Mouse (Mus musculus) stomach, embryonic 16.5 days (tissue): ENCODE data around the gene Abhd2. TPM values are rescaled to one million over a fixed set of nuclear protein-coding genes. Genes with fewer than 3 reads are reported as not detected.
A peak's percentile ranks its signal among the peaks of the same experiment; 100 is the strongest.

Experiments used
- ATAC-seq: fragments of 200-750 bp; cut with Nextera tagmentation; 2 replicates; pipeline ENCODE4 v1.8.0; 2017; ENCODE audit warnings: moderate number of reproducible peaks, moderate TSS enrichment; ENCODE audit not compliant: insufficient read depth, low FRiP score
- H3K27ac ChIP-seq: fragments of 300-500 bp; sonication (generic); 2 replicates; pipeline ENCODE4 v1.5.1; 2014; ENCODE audit warnings: low read length
- H3K27me3 ChIP-seq: fragments of 300-500 bp; sonication (generic); 2 replicates; pipeline ENCODE4 v1.6.1; 2014; ENCODE audit warnings: low read length, control low read depth, mixed read lengths; ENCODE audit not compliant: control insufficient read depth, insufficient read depth
- H3K36me3 ChIP-seq: fragments of 300-500 bp; sonication (generic); 2 replicates; pipeline ENCODE4 v1.6.1; 2014; ENCODE audit warnings: low read length; ENCODE audit not compliant: control insufficient read depth, insufficient read depth
- H3K4me1 ChIP-seq: fragments of 300-500 bp; sonication (generic); 2 replicates; pipeline ENCODE4 v1.6.1; 2014; ENCODE audit warnings: low read length, control low read depth, mixed read lengths; ENCODE audit not compliant: control insufficient read depth, insufficient read depth
- H3K4me2 ChIP-seq: fragments of 300-500 bp; sonication (generic); 2 replicates; pipeline ENCODE4 v1.6.1; 2014; ENCODE audit warnings: low read depth, low read length, mixed read lengths
- H3K4me3 ChIP-seq: fragments of 300-500 bp; sonication (generic); replicated peaks from 2 replicates; pipeline ENCODE4 v1.5.1; 2014; ENCODE audit warnings: mild to moderate bottlenecking, low read length
- H3K9ac ChIP-seq: fragments of 300-500 bp; sonication (generic); 2 replicates; pipeline ENCODE4 v1.6.1; 2014; ENCODE audit warnings: low read length
- H3K9me3 ChIP-seq: fragments of 300-500 bp; sonication (generic); replicated peaks from 2 replicates; pipeline ENCODE4 v1.6.1; 2016; ENCODE audit warnings: low read length, control low read depth; ENCODE audit not compliant: control insufficient read depth
- WGBS: fragments of 180-500 bp; shearing (Covaris S2); extraction: QIAGEN DNeasy Blood & Tissue Kit; methylation state at CpG from one replicate; pipeline ENCODE4 v1.1.7; 2014; 5-methylcytosine and 5-hydroxymethylcytosine counted together
- polyA plus RNA-seq: library from polyadenylated mRNA; unstranded; fragments of >200 nt; fragmentation: Nextera tagmentation; extraction: Ambion mirVana; gene quantifications from 2 replicates; pipeline ENCODE4 v1.2.1, GENCODE M21; 2015

The Abhd2 gene
- polyA plus RNA-seq, 1 experiment from 2014 or later: 13.8 TPM

GRCm38 (mm10) chr7:79390141-79390708 is 117.2 kb downstream of the Abhd2 start:
- ATAC-seq: no peak
- H3K27me3 ChIP-seq: no peaks in the 10 kb centered on the region
- H3K4me2 ChIP-seq: no peak overlapping the region
- no peaks in the 10 kb centered on the region for H3K36me3 ChIP-seq
- peaks cover 4% of the 10 kb centered on the region; the same call in 1 of the 2 replicates for H3K4me1 ChIP-seq
- WGBS: 62% methylated on average over 5 of the region's 5 CpGs
- no peak overlapping the region for H3K9ac ChIP-seq
- no peaks in the 10 kb centered on the region for H3K9me3 ChIP-seq
- no peak overlapping the region for H3K4me3 ChIP-seq
- no peak overlapping the region for H3K27ac ChIP-seq

DNA sequence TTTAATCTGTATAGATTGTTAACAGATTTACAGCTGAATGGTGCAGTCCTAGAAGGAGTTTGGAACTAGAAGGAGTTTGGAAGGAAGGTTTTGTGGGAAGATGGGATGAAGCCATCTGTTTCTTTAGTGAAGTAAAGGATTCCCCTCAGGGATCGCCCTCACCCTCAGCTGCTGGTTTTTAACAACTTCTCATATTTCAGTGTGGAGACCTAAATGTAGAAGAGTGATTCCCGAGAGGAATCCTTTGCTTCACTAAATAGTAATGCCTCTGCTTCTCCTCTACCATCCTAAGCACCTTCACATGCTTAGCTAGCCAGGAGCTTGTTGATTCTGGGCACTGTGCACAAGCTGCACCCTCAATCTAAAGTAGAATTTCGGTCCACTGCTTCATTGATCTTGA is 118.5 kb downstream of the Abhd2 start:
- Histone ChIP-seq H3K4me2 (peak overlapping the region; percentile 99), H3K27me3 (no peaks in the 10 kb centered on the region), H3K4me1 (peaks cover 4% of the 10 kb centered on the region; the same call in 1 of the 2 replicates), H3K27ac (peak overlapping the region; percentile 72), H3K9me3 (no peaks in the 10 kb centered on the region), H3K4me3 (peak overlapping the region; percentile 81), H3K36me3 (no peaks in the 10 kb centered on the region), H3K9ac (peak overlapping the region; percentile 81)
- 10% methylated on average over 3 of the region's 3 CpGs for WGBS
- no peak for ATAC-seq

DNA sequence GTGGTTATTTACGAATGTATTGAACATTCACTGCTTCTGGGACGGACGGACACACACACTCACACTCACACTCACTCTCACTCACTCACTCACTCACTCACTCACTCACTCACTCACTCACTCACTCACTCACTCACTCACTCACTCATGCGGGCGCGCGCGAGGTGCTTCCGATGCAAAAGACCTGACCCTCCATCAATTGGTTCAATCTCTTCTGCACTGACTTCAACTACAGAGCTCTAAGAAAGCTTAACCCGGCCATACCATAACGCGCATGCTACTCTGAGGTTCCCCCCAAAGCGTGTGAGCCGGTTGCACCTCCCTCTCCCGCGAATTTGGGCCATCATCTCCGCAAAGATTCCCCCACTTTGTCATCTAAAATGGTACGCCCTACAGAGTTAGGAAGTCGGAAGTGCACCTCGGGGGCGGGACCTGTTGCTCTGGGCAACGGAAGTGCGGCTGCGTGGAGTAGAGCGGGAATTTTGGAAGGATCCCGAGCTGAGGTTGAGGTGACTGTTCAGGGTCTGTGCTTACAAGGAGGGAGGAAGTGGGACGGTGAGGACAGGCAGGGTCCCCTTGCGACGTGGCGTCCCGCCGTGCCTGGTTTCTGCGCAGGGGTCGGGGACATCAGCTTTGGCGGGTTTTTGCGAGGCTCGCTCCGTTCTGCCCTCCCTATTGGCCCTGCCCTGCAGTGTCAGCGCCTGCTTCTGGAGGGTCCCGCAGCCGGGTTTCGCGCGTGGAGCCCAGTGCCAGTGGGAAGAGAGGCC is 119.1 kb downstream of the Abhd2 start, which contains the start of gene Fanci:
Gene Fanci (plus strand): TSS at position 47 of the 767 bp plus-strand sequence.
- Histone ChIP-seq H3K27me3 (no peaks in the 10 kb centered on the region), H3K4me2 (peak within 1 kb of the TSS; percentile 99), H3K9me3 (no peaks in the 10 kb centered on the region), H3K36me3 (no peaks in the 10 kb centered on the region), H3K4me3 (peak within 1 kb of the TSS; percentile 81), H3K27ac (peak within 1 kb of the TSS; percentile 72), H3K4me1 (peaks cover 4% of the 10 kb centered on the region; the same call in 1 of the 2 replicates), H3K9ac (peak within 1 kb of the TSS; percentile 81)
- peak; percentile 94 for ATAC-seq
- WGBS: under 1% methylated on average over 44 of the region's 44 CpGs

DNA sequence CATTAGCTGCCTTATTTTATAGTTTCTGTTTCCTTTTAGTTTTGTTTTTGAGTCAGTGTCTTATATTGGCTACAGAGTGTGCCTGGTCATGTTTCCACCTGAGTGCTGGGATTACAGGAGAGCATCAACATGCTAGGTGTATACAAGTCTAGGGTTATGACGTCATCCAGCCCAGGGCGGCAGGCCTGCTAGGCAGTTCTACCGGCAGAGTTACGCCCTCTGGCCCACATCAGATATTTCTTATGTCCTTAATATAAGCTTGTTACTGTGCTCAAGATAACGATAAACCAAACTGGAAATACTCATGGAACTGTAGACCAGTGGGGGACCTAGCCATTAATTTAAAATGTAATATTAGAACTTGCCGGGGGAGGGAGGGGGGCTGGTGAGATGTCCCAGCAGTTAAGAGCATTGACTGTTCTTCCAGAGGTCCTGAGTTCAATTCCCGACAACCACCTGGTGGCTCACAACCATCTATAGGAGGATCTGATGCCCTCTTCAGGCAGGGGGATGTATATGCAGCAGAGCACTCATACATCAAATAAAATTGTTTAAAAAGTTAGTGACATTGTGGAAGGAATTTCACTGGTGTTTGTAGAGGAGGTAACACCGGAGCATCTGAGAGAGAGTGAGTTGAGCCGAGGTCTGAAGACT is 120.0 kb downstream of the Abhd2 start:
- H3K27me3 ChIP-seq: no peaks in the 10 kb centered on the region
- no peak for ATAC-seq
- H3K4me3 ChIP-seq: peak overlapping the region; percentile 81

GRCm38 (mm10) chr7:79393924-79394323 is 120.9 kb downstream of the Abhd2 start:
- Histone ChIP-seq H3K27me3 (no peaks in the 10 kb centered on the region), H3K27ac (no peak overlapping the region), H3K4me1 (peaks cover 4% of the 10 kb centered on the region; the same call in 1 of the 2 replicates), H3K9me3 (no peaks in the 10 kb centered on the region), H3K9ac (no peak overlapping the region), H3K36me3 (no peaks in the 10 kb centered on the region), H3K4me2 (no peak overlapping the region), H3K4me3 (no peak overlapping the region)
- no peak for ATAC-seq
- 93% methylated on average over 7 of the region's 7 CpGs for WGBS

More for the DNA sequence above, 120.0 kb downstream of the Abhd2 start:
- WGBS: 44% methylated on average over 9 of the region's 9 CpGs
- Histone ChIP-seq H3K4me1 (peaks cover 4% of the 10 kb centered on the region; the same call in 1 of the 2 replicates), H3K27ac (no peak overlapping the region), H3K4me2 (peak overlapping the region; percentile 99), H3K9me3 (no peaks in the 10 kb centered on the region), H3K9ac (peak overlapping the region; percentile 56; the same call in 1 of the 2 replicates), H3K36me3 (no peaks in the 10 kb centered on the region)

DNA sequence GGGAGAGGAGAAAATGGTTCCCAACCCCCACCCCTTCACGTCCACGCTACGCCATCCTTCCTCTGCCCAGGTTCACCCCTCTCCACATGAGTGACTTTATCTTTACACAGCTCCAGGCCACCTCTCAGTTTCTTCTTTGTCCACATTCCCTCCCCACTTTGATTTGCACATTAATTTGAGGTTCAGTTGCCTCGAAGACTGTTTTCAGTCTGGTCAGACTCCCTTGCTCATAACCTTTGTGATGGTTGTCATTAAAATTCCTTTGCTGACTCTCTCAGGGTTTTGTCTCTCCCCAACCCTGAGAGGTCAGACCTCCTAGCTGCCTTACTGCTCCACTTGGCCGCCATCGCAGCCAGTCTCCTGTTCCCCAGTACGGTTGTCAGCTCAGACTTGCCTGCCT is 121.7 kb downstream of the Abhd2 start:
- peaks cover 4% of the 10 kb centered on the region; the same call in 1 of the 2 replicates for H3K4me1 ChIP-seq
- no peak overlapping the region for H3K4me3 ChIP-seq
- no peak overlapping the region for H3K27ac ChIP-seq
- WGBS: 74% methylated on average over 7 of the region's 7 CpGs
- H3K9me3 ChIP-seq: no peaks in the 10 kb centered on the region
- no peak overlapping the region for H3K9ac ChIP-seq
- ATAC-seq: no peak
- H3K27me3 ChIP-seq: no peaks in the 10 kb centered on the region
- H3K4me2 ChIP-seq: no peak overlapping the region
- H3K36me3 ChIP-seq: no peaks in the 10 kb centered on the region

DNA sequence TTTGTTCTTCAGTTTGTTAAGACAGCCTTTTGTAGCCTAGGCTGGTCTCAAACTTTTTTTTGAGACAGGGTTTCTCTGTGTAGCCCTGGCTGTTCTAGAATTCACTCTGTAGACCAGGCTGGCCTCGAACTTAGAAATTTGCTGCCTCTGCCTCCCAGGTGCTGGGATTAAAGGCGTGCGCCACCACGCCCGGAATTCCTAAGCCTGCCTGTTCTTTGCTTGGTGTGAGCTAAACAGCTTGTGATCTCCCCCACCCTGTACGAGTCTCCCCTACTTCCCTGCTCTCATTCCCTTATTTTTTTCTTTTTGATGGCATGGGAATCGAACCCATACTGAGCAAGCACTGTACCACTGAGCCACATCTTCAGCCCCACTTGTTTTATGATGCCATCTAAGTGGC is 122.2 kb downstream of the Abhd2 start:
- WGBS: 84% methylated on average over 7 of the region's 7 CpGs
- no peaks in the 10 kb centered on the region for H3K9me3 ChIP-seq
- no peak overlapping the region for H3K9ac ChIP-seq
- H3K36me3 ChIP-seq: no peaks in the 10 kb centered on the region
- ATAC-seq: no peak
- no peak overlapping the region for H3K4me3 ChIP-seq
- no peak overlapping the region for H3K4me2 ChIP-seq
- H3K4me1 ChIP-seq: peaks cover 4% of the 10 kb centered on the region; the same call in 1 of the 2 replicates
- no peak overlapping the region for H3K27ac ChIP-seq
- no peaks in the 10 kb centered on the region for H3K27me3 ChIP-seq

DNA sequence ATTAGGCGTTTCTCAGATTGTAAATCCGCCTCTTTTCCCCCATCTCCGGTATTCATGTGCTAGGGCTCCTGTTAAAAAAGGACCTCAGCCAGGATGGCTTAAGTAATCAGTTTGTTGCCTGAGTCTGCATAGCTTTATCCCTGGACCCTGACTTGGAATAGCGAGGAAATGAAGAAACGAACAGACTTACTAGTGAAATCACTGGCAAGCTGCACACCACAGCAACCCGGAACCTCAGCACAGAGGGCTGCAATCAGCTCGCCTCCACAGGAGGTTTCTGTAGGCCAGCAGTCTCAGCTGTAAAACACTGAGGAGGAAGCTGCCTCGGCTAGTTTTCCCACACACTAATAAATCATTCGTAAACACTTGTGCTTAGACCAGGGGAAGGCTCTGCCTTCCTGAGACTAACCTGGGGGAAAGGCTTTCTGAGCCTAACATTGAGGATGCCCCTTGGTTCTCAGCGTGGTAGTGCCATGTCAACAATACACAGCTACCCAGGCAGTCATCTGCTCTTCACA is 124.5 kb downstream of the Abhd2 start:
- Histone ChIP-seq H3K9ac (no peak overlapping the region; the same call in 1 of the 2 replicates), H3K9me3 (no peaks in the 10 kb centered on the region), H3K4me1 (peaks cover 4% of the 10 kb centered on the region; the same call in 1 of the 2 replicates), H3K27ac (no peak overlapping the region), H3K36me3 (no peaks in the 10 kb centered on the region), H3K27me3 (no peaks in the 10 kb centered on the region), H3K4me2 (no peak overlapping the region), H3K4me3 (no peak overlapping the region)
- ATAC-seq: no peak
- 61% methylated on average over 10 of the region's 10 CpGs for WGBS
